Comparison of ENCODE assay signal across 9 mouse cellular contexts in genomic region chr9:85693231-85694116, GRCm38 (mm10). TPM values are rescaled to one million over a fixed set of nuclear protein-coding genes. Genes with fewer than 3 reads are reported as not detected.
DNase-seq lines count a peak whose midpoint lies in the region; ATAC-seq and TF ChIP-seq lines count a peak whose summit lies in the region.
"Had no signal": no experiment of that assay in that cellular context is flagged by ENCODE, and none has a peak within 500 bp of the region (broad histone marks: within the 10 kb centered on the region; RNA-seq: fewer than 3 reads in every experiment).

No protein-coding gene starts in this region.

- no peaks in the 10 kb centered on the region for H3K27me3 ChIP-seq in heart, adult 2 months (ENCODE audit: control insufficient read depth, insufficient read depth, low read length)
- H3K27me3 ChIP-seq in liver, embryonic 14.5 days (ENCODE audit: control insufficient read depth, insufficient read depth, low read length), result no peaks in the 10 kb centered on the region

- intact Hi-C loops in heart, adult 2 months (cut with DNase I), result loop anchor here (5.0 to 10.0 kb wide), 3 partner anchors 366 to 1739 kb away; partner anchors contain the start of gene Tent5a
- intact Hi-C loops in heart, postnatal 36 days (cut with DNase I), result loop anchor here (5.0 to 10.0 kb wide), 3 partner anchors 366 to 1739 kb away; partner anchors contain the start of gene Tent5a

- H3K27ac ChIP-seq in heart, adult 2 months, result no peak overlapping the region
- no peak overlapping the region for H3K27ac ChIP-seq in liver, embryonic 14.5 days

- no peak overlapping the region for H3K4me2 ChIP-seq in liver, embryonic 14.5 days (ENCODE audit: low read depth)

- ATAC-seq in liver, embryonic 14.5 days (ENCODE audit: insufficient read depth), result no peak

- H3K9ac ChIP-seq in heart, adult 2 months (ENCODE audit: low read depth, low read length), result no peak overlapping the region
- H3K9ac ChIP-seq in liver, embryonic 14.5 days (replicated peaks), result no peak overlapping the region

- H3K79me2 ChIP-seq in heart, adult 2 months (replicated peaks; ENCODE audit: control insufficient read depth, insufficient read depth, low read length), result no peaks in the 10 kb centered on the region

- H3K36me3 ChIP-seq in heart, adult 2 months (ENCODE audit: control insufficient read depth, insufficient read depth, low read length), result peaks cover 7% of the 10 kb centered on the region
- H3K36me3 ChIP-seq in liver, embryonic 14.5 days (replicated peaks; ENCODE audit: control insufficient read depth, insufficient read depth, low read depth), result peaks cover 38% of the 10 kb centered on the region

- TF ChIP-seq CTCF in heart, adult 2 months (IDR thresholded peaks at IDR 0.05), result peak; percentile 85
- peak; percentile 11; the same call in 1 of the 2 replicates for TF ChIP-seq CTCF in liver, embryonic 14.5 days (IDR thresholded peaks at IDR 0.05; ENCODE audit: low read depth)

- no peak for TF ChIP-seq POLR2A in heart, adult 2 months (IDR thresholded peaks at IDR 0.05; ENCODE audit: insufficient read depth, low read depth, low read length)

- H3K9me3 ChIP-seq in liver, embryonic 14.5 days (ENCODE audit: control insufficient read depth, low read length), result no peaks in the 10 kb centered on the region
- H3K9me3 ChIP-seq: G1E had no signal

- H3K4me3 ChIP-seq in heart, adult 2 months, result no peak overlapping the region
- H3K4me3 ChIP-seq in liver, embryonic 14.5 days (ENCODE audit: insufficient read depth in 1 of 2, low read depth in 2 of 2, low read length in 2 of 2), result no peak overlapping the region

- 34% methylated on average over 6 of the region's 6 CpGs for WGBS in heart, adult 2 months
- 58% methylated on average over 6 of the region's 6 CpGs for WGBS in liver, embryonic 14.5 days (ENCODE audit: insufficient replicate concordance)

- DNase-seq in heart, adult 2 months, result no peak
- no peak for DNase-seq in heart, postnatal 36 days
- peak; percentile 54 for DNase-seq in 416B (ENCODE audit: low read depth)
- DNase-seq in embryo, embryonic 11 days, result peak; percentile 34
- no peak for DNase-seq in liver, embryonic 14.5 days (ENCODE audit: low read depth in 3 of 3, low spot score in 3 of 3)
- DNase-seq in urinary bladder, postnatal 25 days (ENCODE audit: low spot score), result no peak
- no peak for DNase-seq in urinary bladder, adult 18-20 months (ENCODE audit: low spot score in 2 of 2)
- no peak for DNase-seq in gastrocnemius, postnatal 4 days (ENCODE audit: low spot score in 2 of 2)

- no peaks in the 10 kb centered on the region for H3K4me1 ChIP-seq in heart, adult 2 months (ENCODE audit: control insufficient read depth, insufficient read depth, low read length)
- H3K4me1 ChIP-seq in liver, embryonic 14.5 days (replicated peaks; ENCODE audit: control insufficient read depth in 2 of 2, insufficient read depth in 2 of 2, low read length in 1 of 2), result no peaks in the 10 kb centered on the region

- no peak for TF ChIP-seq EP300 in heart, adult 2 months (IDR thresholded peaks at IDR 0.05; ENCODE audit: insufficient read depth, low read depth, low read length)
- TF ChIP-seq EP300 in liver, embryonic 14.5 days (IDR thresholded peaks at IDR 0.05; ENCODE audit: low read depth), result no peak

RNA-seq across cellular contexts. Expression of gene Ibtk, which starts 55.7 kb away (rescaled TPM):
- total RNA-seq in heart, adult 2 months (2021), result 10 to 100 TPM; 31.7 to 35.5 TPM
- polyA plus RNA-seq in heart, adult 2 months (2012; rRNA removed), result 6.0 and 13.6 TPM in 2 replicates
- 10 to 100 TPM; 33.9 to 37.8 TPM for total RNA-seq in heart, postnatal 36 days (2021)
- 5.9 and 9.7 TPM in 2 replicates for polyA plus RNA-seq in liver, embryonic 14.5 days (2012; rRNA removed)
- polyA plus RNA-seq in liver, embryonic 14.5 days (2014; fragmentation: Nextera tagmentation; extraction: Ambion mirVana), result 24.7 and 27.4 TPM in 2 replicates
- total RNA-seq in gastrocnemius, postnatal 4 days (2021), result 10 to 100 TPM; 32.9 to 35.4 TPM

Comparison
In these comparisons a context has a peak if more than half of its experiments do, and no peak if none do; other contexts are left out.
1. DNase-seq: peak in 416B (single experiment) and embryo, embryonic 11 days (single experiment); none in heart, adult 2 months (0 of 2), heart, postnatal 36 days (0 of 2), liver, embryonic 14.5 days (0 of 3), urinary bladder, postnatal 25 days (single experiment), urinary bladder, adult 18-20 months (0 of 2) and gastrocnemius, postnatal 4 days (0 of 2).